Mouse (Mus musculus): ENCODE data around the gene Birc3. TPM values are rescaled to one million over a fixed set of nuclear protein-coding genes. Genes with fewer than 3 reads are reported as not detected.
A peak's percentile ranks its signal among the peaks of the same experiment; 100 is the strongest.

Gene Birc3
- total and polyA plus RNA-seq, 3 experiments, result 11.6 to 26.5 TPM; not detected in 1

DNA sequence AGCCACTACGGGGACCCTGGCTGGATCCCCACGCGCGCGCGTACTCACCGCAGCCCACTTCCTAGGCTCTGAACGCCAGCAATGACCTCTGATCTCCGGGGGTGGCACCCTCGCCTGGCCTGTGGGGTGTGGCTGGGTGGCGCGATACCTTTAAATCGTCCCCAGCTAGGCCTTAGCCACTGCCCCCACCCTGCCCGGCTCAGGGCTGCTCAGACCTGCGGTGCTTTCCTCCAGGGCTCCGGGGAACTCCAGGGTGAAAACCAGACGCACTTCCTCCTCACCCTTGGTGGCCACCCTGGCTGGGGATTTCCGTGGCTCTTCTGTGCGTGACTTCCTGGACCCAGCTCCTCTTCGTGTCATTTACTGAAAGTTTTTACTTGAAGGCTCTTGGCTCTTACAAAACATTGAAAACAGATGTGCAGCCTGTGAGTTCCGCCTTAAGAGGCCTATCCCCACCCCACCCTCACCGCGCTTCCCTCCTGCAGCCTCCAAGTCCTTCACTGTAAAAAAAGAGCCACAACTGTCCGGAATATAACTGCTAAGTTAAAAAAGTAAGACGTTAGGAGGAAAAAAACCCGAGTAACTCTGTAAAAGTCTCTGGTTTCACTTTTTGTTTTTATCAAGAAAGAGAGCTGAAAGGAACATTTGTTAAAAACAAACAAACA lies at the start of gene Birc3 (continued):
- TF ChIP-seq ZMIZ1 (IDR thresholded peaks at IDR 0.05; ENCODE audit: low read depth, low read length), result 0 out of 2 replicates have a peak, but pooled peaks have one; percentile 18

DNA sequence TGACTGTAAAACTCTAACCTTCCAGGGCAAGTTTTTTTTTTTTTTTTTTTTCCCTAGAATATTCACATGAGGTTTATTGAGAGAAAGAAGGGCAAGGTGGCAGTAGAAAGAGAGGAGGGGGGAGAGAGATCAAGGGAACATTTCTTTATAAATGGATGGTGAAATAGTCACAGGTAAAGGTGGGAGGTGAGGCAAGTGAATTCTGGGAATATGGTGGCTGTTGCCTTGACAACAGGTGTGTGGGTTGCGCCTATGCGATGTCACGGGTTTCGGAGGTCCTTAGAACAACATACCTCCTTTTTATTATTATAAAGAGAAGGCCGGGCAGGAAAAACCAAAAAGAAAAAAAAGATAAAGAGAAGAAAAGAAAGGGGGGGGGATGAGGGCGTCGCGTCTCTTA lies 41.9 kb upstream of the Birc3 start:
- no peak overlapping the region for H3K9ac ChIP-seq (ENCODE audit: control insufficient read depth, low read depth, low read length, poor library complexity, severe bottlenecking)
- no peaks in the 10 kb centered on the region for H3K36me3 ChIP-seq (ENCODE audit: control insufficient read depth in 1 of 2, insufficient read depth in 2 of 2, low read length in 2 of 2)
- H3K4me3 ChIP-seq (ENCODE audit: control insufficient read depth in 1 of 2, insufficient read depth in 1 of 2, low read depth in 2 of 2, low read length in 2 of 2), result no peak overlapping the region
- H3K4me1 ChIP-seq (ENCODE audit: control insufficient read depth in 1 of 2, insufficient read depth in 2 of 2, low read length in 2 of 2), result no peaks in the 10 kb centered on the region
- TF ChIP-seq CHD1 (IDR thresholded peaks at IDR 0.05; ENCODE audit: low read depth, low read length) (no peak), SIN3A (IDR thresholded peaks at IDR 0.05; ENCODE audit: low read length) (no peak), ZNF384 (IDR thresholded peaks at IDR 0.05; ENCODE audit: low read depth, low read length) (no peak), RCOR1 (IDR thresholded peaks at IDR 0.05; ENCODE audit: low read depth, low read length) (no peak), MYC (IDR thresholded peaks at IDR 0.05; ENCODE audit: low read depth, low read length) (no peak)
- no peak overlapping the region for H3K27ac ChIP-seq (ENCODE audit: control insufficient read depth, low read depth, low read length)
- no peak for DNase-seq (ENCODE audit: low read depth, low spot score)
- H3K79me2 ChIP-seq (ENCODE audit: control insufficient read depth, insufficient read depth, low read length, poor library complexity), result no peaks in the 10 kb centered on the region
- no peaks in the 10 kb centered on the region for H3K9me3 ChIP-seq (replicated peaks; ENCODE audit: insufficient read depth, low read length)
- H3K27me3 ChIP-seq (ENCODE audit: control insufficient read depth in 1 of 2, insufficient read depth in 2 of 2, low read length in 2 of 2), result peaks cover 0 to 4% of the 10 kb centered on the region in 2 experiments; a peak in 2 of 4 replicates

DNA sequence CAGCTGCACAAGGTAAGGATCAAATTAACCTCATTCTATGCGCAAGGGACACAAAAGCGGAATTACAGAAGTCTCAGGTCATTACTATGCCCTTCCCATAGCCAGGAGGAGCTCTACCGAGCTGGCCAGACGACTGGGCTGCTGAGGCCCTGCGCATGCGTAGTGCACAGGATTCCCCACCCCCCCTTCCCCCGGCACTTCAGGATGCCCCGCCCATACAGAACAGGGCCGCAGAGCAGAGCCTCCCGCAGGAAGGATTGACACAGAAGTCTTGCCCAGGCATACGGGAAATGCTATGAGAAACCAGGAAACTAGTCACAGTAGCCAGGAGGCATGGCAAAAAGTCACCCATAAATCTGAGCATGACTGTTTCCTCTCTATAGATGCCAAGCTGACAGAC lies 41.5 kb upstream of the Birc3 start:
- H3K4me1 ChIP-seq (ENCODE audit: control insufficient read depth in 1 of 2, insufficient read depth in 2 of 2, low read length in 2 of 2), result no peaks in the 10 kb centered on the region
- H3K27ac ChIP-seq (ENCODE audit: control insufficient read depth, low read depth, low read length), result no peak overlapping the region
- no peaks in the 10 kb centered on the region for H3K36me3 ChIP-seq (ENCODE audit: control insufficient read depth in 1 of 2, insufficient read depth in 2 of 2, low read length in 2 of 2)
- H3K27me3 ChIP-seq (ENCODE audit: control insufficient read depth in 1 of 2, insufficient read depth in 2 of 2, low read length in 2 of 2), result peaks cover 0 to 4% of the 10 kb centered on the region in 2 experiments; a peak in 2 of 4 replicates
- no peak for DNase-seq (ENCODE audit: low read depth, low spot score)
- no peak overlapping the region for H3K9ac ChIP-seq (ENCODE audit: control insufficient read depth, low read depth, low read length, poor library complexity, severe bottlenecking)
- H3K4me3 ChIP-seq (ENCODE audit: control insufficient read depth in 1 of 2, insufficient read depth in 1 of 2, low read depth in 2 of 2, low read length in 2 of 2), result no peak overlapping the region
- TF ChIP-seq RCOR1 (IDR thresholded peaks at IDR 0.05; ENCODE audit: low read depth, low read length) (no peak), E2F4 (IDR thresholded peaks at IDR 0.05; ENCODE audit: borderline replicate concordance, low read depth, low read length) (no peak), KAT2A (conservative IDR thresholded peaks at IDR 0.05; ENCODE audit: low read depth, low read length) (no peak), TAL1 (IDR thresholded peaks at IDR 0.05; ENCODE audit: low read length) (no peak), POLR2AphosphoS5 (IDR thresholded peaks at IDR 0.05; ENCODE audit: borderline replicate concordance, low read depth, low read length) (no peak), ELF1 (IDR thresholded peaks at IDR 0.05; ENCODE audit: low read depth, low read length) (no peak), USF1 (IDR thresholded peaks at IDR 0.05; ENCODE audit: low read depth, low read length) (no peak), CTCF (IDR thresholded peaks at IDR 0.05 in 2 of 3, conservative IDR thresholded peaks at IDR 0.05 in 1 of 3; ENCODE audit: control insufficient read depth in 1 of 3, insufficient read depth in 1 of 3, low read depth in 2 of 3, low read length in 3 of 3, poor library complexity in 1 of 3, severe bottlenecking in 1 of 3) (no peak)
- H3K79me2 ChIP-seq (ENCODE audit: control insufficient read depth, insufficient read depth, low read length, poor library complexity), result no peaks in the 10 kb centered on the region
- H3K9me3 ChIP-seq (replicated peaks; ENCODE audit: insufficient read depth, low read length), result no peaks in the 10 kb centered on the region
